Comparison of ENCODE assay signal across 8 mouse cellular contexts in the genomic region with DNA sequence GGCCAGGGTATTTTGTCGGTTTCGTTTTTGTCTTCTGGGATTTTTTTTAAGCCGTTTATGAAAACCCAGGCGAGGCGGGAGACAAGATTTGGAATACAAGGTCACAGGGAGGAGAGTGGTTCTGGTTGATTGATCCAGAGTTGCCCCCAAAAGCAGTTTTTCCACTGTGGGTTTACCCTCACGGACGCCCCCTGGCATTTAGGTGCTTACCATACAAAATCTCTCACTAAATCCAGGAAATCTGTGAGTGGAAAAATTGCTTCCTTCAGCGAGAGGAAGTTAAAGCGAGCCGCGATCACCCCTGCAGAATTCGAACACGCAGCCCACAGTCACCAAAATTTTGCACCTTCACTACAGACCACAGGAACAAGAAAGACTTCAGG. TPM values are rescaled to one million over a fixed set of nuclear protein-coding genes. Genes with fewer than 3 reads are reported as not detected.
DNase-seq lines count a peak whose midpoint lies in the region; ATAC-seq and TF ChIP-seq lines count a peak whose summit lies in the region.

No protein-coding gene starts in this region.

- H3K4me2 ChIP-seq in embryonic facial prominence, embryonic 13.5 days: peak overlapping the region; percentile 67
- peak overlapping the region; percentile 79 for H3K4me2 ChIP-seq in intestine, embryonic 15.5 days (replicated peaks)
- H3K4me2 ChIP-seq in neural tube, embryonic 12.5 days (replicated peaks): peak overlapping the region; percentile 82

- peak overlapping the region; percentile 94 for H3K27ac ChIP-seq in embryonic facial prominence, embryonic 13.5 days
- H3K27ac ChIP-seq in intestine, embryonic 15.5 days: peak overlapping the region; percentile 93
- no peak overlapping the region for H3K27ac ChIP-seq in neural tube, embryonic 12.5 days

- peak overlapping the region; percentile 91 for H3K9ac ChIP-seq in embryonic facial prominence, embryonic 13.5 days
- peak overlapping the region; percentile 92 for H3K9ac ChIP-seq in intestine, embryonic 15.5 days
- peak overlapping the region; percentile 84 for H3K9ac ChIP-seq in neural tube, embryonic 12.5 days

- no peaks in the 10 kb centered on the region for H3K27me3 ChIP-seq in embryonic facial prominence, embryonic 13.5 days
- no peaks in the 10 kb centered on the region for H3K27me3 ChIP-seq in intestine, embryonic 15.5 days (replicated peaks)
- no peaks in the 10 kb centered on the region for H3K27me3 ChIP-seq in neural tube, embryonic 12.5 days (replicated peaks)

- TF ChIP-seq POLR2A in lung, adult 2 months (IDR thresholded peaks at IDR 0.05; ENCODE audit: borderline replicate concordance, extremely low read depth, low read depth, low read length): no peak

- no peaks in the 10 kb centered on the region for H3K9me3 ChIP-seq in embryonic facial prominence, embryonic 13.5 days
- no peaks in the 10 kb centered on the region for H3K9me3 ChIP-seq in intestine, embryonic 15.5 days
- H3K9me3 ChIP-seq in neural tube, embryonic 12.5 days: no peaks in the 10 kb centered on the region

- H3K4me3 ChIP-seq in lung, adult 2 months (replicated peaks; ENCODE audit: extremely low read depth, low read depth, low read length): peak overlapping the region; percentile 88
- peak overlapping the region; percentile 77 for H3K4me3 ChIP-seq in embryonic facial prominence, embryonic 13.5 days
- H3K4me3 ChIP-seq in intestine, embryonic 15.5 days (replicated peaks): peak overlapping the region; percentile 89
- peak overlapping the region; percentile 84 for H3K4me3 ChIP-seq in neural tube, embryonic 12.5 days

- H3K4me1 ChIP-seq in lung, adult 2 months (ENCODE audit: control insufficient read depth, insufficient read depth, low read length): peaks cover 22% of the 10 kb centered on the region
- peaks cover 26% of the 10 kb centered on the region for H3K4me1 ChIP-seq in embryonic facial prominence, embryonic 13.5 days
- H3K4me1 ChIP-seq in intestine, embryonic 15.5 days (replicated peaks): peaks cover 20% of the 10 kb centered on the region
- peaks cover 13% of the 10 kb centered on the region; the same call in 1 of the 2 replicates for H3K4me1 ChIP-seq in neural tube, embryonic 12.5 days

- no peak for TF ChIP-seq CTCF in lung, adult 2 months (IDR thresholded peaks at IDR 0.05; ENCODE audit: insufficient read depth, low read length)

- DNase-seq in lung, adult 2 months: no peak
- DNase-seq in lung, postnatal 25 days (ENCODE audit: low spot score): no peak
- DNase-seq in cerebellum, adult 11-12 months: no peak
- DNase-seq in adrenal gland, postnatal 4 days (ENCODE audit: low spot score in 2 of 2): no peak
- no peak for DNase-seq in retina, embryonic 14.5 days (ENCODE audit: low spot score)

- ATAC-seq in embryonic facial prominence, embryonic 13.5 days (ENCODE audit: insufficient number of reproducible peaks, insufficient read depth, low FRiP score, low TSS enrichment, low read depth): no peak
- 0 out of 2 replicates have a peak, but pooled peaks have one; percentile 7 for ATAC-seq in intestine, embryonic 15.5 days
- ATAC-seq in neural tube, embryonic 12.5 days (ENCODE audit: low FRiP score, low read depth): no peak; the same call in 1 of the 2 replicates

- WGBS in lung, adult 2 months: 14% methylated on average over 13 of the region's 13 CpGs
- 22% methylated on average over 13 of the region's 13 CpGs for WGBS in embryonic facial prominence, embryonic 13.5 days
- WGBS in intestine, embryonic 15.5 days: 24% methylated on average over 13 of the region's 13 CpGs
- WGBS in neural tube, embryonic 12.5 days: 28% methylated on average over 13 of the region's 13 CpGs

- H3K36me3 ChIP-seq in embryonic facial prominence, embryonic 13.5 days: no peaks in the 10 kb centered on the region
- H3K36me3 ChIP-seq in intestine, embryonic 15.5 days: no peaks in the 10 kb centered on the region
- no peaks in the 10 kb centered on the region for H3K36me3 ChIP-seq in neural tube, embryonic 12.5 days

RNA-seq across cellular contexts. Expression of a gene that starts 0.3 kb away (rescaled TPM):
- 21.9 and 22.6 TPM in 2 replicates for polyA plus RNA-seq in lung, adult 2 months (2012; rRNA removed)
- polyA plus RNA-seq in embryonic facial prominence, embryonic 13.5 days (2015; fragmentation: Nextera tagmentation; extraction: Ambion mirVana): 16.3 and 16.8 TPM in 2 replicates
- 11.8 and 12.5 TPM in 2 replicates for polyA plus RNA-seq in intestine, embryonic 15.5 days (2015; fragmentation: Nextera tagmentation; extraction: Ambion mirVana)
- polyA plus RNA-seq in neural tube, embryonic 12.5 days (2016; fragmentation: Nextera tagmentation; extraction: Ambion mirVana): 12.2 and 12.5 TPM in 2 replicates
- 10 to 100 TPM; 25.9 to 27.4 TPM for total RNA-seq in adrenal gland, postnatal 4 days (2021)
